Mouse (Mus musculus) olfactory bulb, adult 2 months (tissue): ENCODE data around the gene Inpp5b. TPM values are rescaled to one million over a fixed set of nuclear protein-coding genes. Genes with fewer than 3 reads are reported as not detected.
"Not testable (repeated sequence)": the region's sequence is repeated elsewhere in the genome, so short reads cannot be mapped to it uniquely, and the experiment has no call there.

Experiments used
- H3K27ac ChIP-seq: fragments of 200-500 bp; 2 replicates; pipeline ENCODE4 v1.5.1; 2012; ENCODE audit warnings: low read depth, low read length; ENCODE audit not compliant: insufficient read depth
- H3K4me1 ChIP-seq: fragments of 200-500 bp; 2 replicates; pipeline ENCODE4 v1.6.1; 2012; ENCODE audit warnings: low read length; ENCODE audit not compliant: control insufficient read depth, insufficient read depth
- H3K4me3 ChIP-seq: fragments of 200-500 bp; 2 replicates; pipeline ENCODE4 v1.5.1; 2012; ENCODE audit warnings: mild to moderate bottlenecking, low read depth, low read length, moderate library complexity; ENCODE audit not compliant: insufficient read depth
- CTCF ChIP-seq: fragments of 200-500 bp; IDR thresholded peaks from 2 replicates; pipeline ENCODE4 v1.5.1; 2012; ENCODE audit warnings: low read depth, mild to moderate bottlenecking, low read length, moderate library complexity; ENCODE audit not compliant: insufficient read depth
- POLR2A ChIP-seq: fragments of 200-500 bp; IDR thresholded peaks from 2 replicates; pipeline ENCODE4 v1.6.1; 2012; ENCODE audit warnings: mild to moderate bottlenecking, low read depth, low read length, moderate library complexity; ENCODE audit not compliant: insufficient read depth
- WGBS: fragments of 180-500 bp; shearing (Covaris S2); methylation state at CpG from one replicate; pipeline ENCODE4 v1.1.7; 2018; 5-methylcytosine and 5-hydroxymethylcytosine counted together
- polyA plus RNA-seq: library from polyadenylated mRNA; stranded (reverse); fragments of >200 nt; gene quantifications from 2 replicates; pipeline ENCODE4 v1.2.4, GENCODE M21; 2012; ENCODE audit warnings: low replicate concordance; ENCODE audit not compliant: missing spikeins, insufficient read depth, insufficient read length

The Inpp5b gene
- polyA plus RNA-seq, 1 experiment: not detected

GRCm38 (mm10) chr4:124701052-124701845 is 40.4 kb upstream of the Inpp5b start:
- H3K4me3 ChIP-seq: peak overlapping the region; percentile 50
- TF ChIP-seq CTCF: no peak
- no peak for TF ChIP-seq POLR2A
- WGBS: 26% methylated on average over 22 of the region's 22 CpGs
- peaks cover 40% of the 10 kb centered on the region for H3K4me1 ChIP-seq
- no peak overlapping the region for H3K27ac ChIP-seq

- Histone ChIP-seq H3K4me3 (no peak overlapping the region), H3K27ac (no peak overlapping the region), H3K4me1 (peaks cover 40% of the 10 kb centered on the region)
- no peak for TF ChIP-seq CTCF
- TF ChIP-seq POLR2A: no peak
- WGBS: 18% methylated on average over 5 of the region's 5 CpGs
These were observed 39.7 kb upstream of the Inpp5b start for GRCm38 (mm10) chr4:124701916-124702315.

GRCm38 (mm10) chr4:124703406-124703805 is 38.2 kb upstream of the Inpp5b start:
- H3K4me1 ChIP-seq: peaks cover 41% of the 10 kb centered on the region
- H3K27ac ChIP-seq: no peak overlapping the region
- TF ChIP-seq CTCF (no peak), POLR2A (no peak)
- 71% methylated on average over 2 of the region's 2 CpGs for WGBS
- H3K4me3 ChIP-seq: no peak overlapping the region

- H3K4me1 ChIP-seq: peaks cover 49% of the 10 kb centered on the region
- H3K27ac ChIP-seq: no peak overlapping the region
- 42% methylated on average over 6 of the region's 6 CpGs for WGBS
- no peak for TF ChIP-seq POLR2A
- TF ChIP-seq CTCF: no peak
- no peak overlapping the region for H3K4me3 ChIP-seq
These were observed 37.5 kb upstream of the Inpp5b start for GRCm38 (mm10) chr4:124703881-124704796.

- 49% methylated on average over 11 of the region's 11 CpGs for WGBS
- Histone ChIP-seq H3K4me1 (peaks cover 50% of the 10 kb centered on the region), H3K27ac (no peak overlapping the region), H3K4me3 (no peak overlapping the region)
- no peak for TF ChIP-seq CTCF
These were observed 36.7 kb upstream of the Inpp5b start for GRCm38 (mm10) chr4:124704797-124705474.

- Histone ChIP-seq H3K27ac (no peak overlapping the region), H3K4me3 (no peak overlapping the region), H3K4me1 (peaks cover 46% of the 10 kb centered on the region)
- TF ChIP-seq CTCF: no peak
- no peak for TF ChIP-seq POLR2A
- 87% methylated on average over 23 of the region's 23 CpGs for WGBS
These were observed 35.9 kb upstream of the Inpp5b start for GRCm38 (mm10) chr4:124705661-124706269.

GRCm38 (mm10) chr4:124707381-124708199 is 34.1 kb upstream of the Inpp5b start:
- peaks cover 37% of the 10 kb centered on the region for H3K4me1 ChIP-seq
- not testable (repeated sequence) for H3K27ac ChIP-seq, H3K4me3 ChIP-seq
- WGBS: 92% methylated on average over 25 of the region's 25 CpGs

- not testable (repeated sequence) for H3K27ac ChIP-seq
- 19% methylated on average over 1 of the region's 1 CpGs for WGBS
- Histone ChIP-seq H3K4me1 (peaks cover 37% of the 10 kb centered on the region), H3K4me3 (peak overlapping the region; percentile 53; the same call in 1 of the 2 replicates)
These were observed 33.5 kb upstream of the Inpp5b start for GRCm38 (mm10) chr4:124708200-124708517.
